Mouse (Mus musculus): ENCODE data around the gene Tm6sf1.
A peak's percentile ranks its signal among the peaks of the same experiment; 100 is the strongest.

Tm6sf1 gene

GRCm38 (mm10) chr7:81851706-81852105 is 7.1 kb upstream of the Tm6sf1 start:
- no peak for DNase-seq

DNA sequence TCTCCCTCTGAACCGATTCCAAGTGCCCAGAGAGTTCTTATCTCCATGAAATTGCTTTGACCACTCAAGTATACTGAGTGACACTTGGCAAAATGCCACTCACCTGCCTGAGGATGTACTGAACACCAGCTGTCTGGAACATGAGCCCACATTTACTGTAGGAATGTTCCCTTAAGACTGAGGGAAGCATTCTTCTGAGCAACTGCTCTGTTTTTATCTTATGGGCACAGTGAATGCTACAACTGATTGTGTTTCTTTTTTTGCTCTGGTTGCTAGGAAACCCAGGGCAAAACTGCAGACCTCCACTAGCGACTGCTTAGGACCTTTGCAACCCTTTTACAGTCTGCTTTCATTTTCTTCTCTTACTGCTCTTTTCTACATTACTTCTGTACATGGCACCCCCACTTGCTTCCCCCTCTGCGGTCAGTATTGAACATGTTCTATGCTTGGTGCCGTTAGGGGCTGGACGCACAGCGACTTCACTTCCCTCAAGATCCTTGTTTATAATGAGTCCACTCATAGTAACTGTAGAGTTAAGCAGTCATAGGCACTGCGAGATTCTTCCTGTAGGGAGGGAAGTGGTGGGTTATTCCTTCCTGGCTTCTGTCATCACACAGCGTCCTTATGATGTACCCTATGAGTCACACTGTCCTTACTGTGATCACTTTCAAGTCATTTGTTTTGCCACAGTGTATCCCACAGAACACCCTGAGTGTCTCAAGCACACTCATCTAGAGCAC is 4.1 kb upstream of the Tm6sf1 start:
- no peak for DNase-seq

GRCm38 (mm10) chr7:81855694-81856093 is 3.1 kb upstream of the Tm6sf1 start, which contains the start of gene Gm10160:
TSS of gene Gm10160 (minus strand) at chr7:81855794.
- DNase-seq, result no peak

- DNase-seq, result no peak
Observed at GRCm38 (mm10) chr7:81856221-81856620, 2.6 kb upstream of the Tm6sf1 start.

DNA sequence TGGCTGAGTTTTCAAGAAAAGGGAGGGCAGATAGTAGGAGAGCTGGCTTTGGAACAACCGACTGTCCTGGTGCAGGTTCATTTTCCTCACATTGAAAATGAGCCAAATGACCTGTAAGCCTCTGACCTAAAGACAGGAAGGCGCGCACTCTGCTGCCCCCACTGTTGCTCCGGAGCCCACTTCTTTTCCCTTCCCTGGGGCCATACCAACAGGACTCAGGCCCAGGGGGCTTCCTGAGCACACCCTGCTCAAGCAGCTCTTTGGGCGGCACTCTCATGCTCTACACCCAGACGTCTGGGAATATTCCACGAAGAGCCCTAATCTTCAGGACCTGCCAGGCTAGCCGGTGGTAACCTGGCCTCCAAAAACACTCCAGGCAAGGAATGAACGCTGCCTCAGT is 565 bp upstream of the Tm6sf1 start:
- DNase-seq, result no peak

- DNase-seq, result peak; percentile 60
Observed at GRCm38 (mm10) chr7:81860071-81860470, 1.3 kb downstream of the Tm6sf1 start.

GRCm38 (mm10) chr7:81860996-81861395 is 2.2 kb downstream of the Tm6sf1 start:
- peak; percentile 72 for DNase-seq

GRCm38 (mm10) chr7:81861461-81861860 is 2.7 kb downstream of the Tm6sf1 start:
- DNase-seq, result peak; percentile 37

DNA sequence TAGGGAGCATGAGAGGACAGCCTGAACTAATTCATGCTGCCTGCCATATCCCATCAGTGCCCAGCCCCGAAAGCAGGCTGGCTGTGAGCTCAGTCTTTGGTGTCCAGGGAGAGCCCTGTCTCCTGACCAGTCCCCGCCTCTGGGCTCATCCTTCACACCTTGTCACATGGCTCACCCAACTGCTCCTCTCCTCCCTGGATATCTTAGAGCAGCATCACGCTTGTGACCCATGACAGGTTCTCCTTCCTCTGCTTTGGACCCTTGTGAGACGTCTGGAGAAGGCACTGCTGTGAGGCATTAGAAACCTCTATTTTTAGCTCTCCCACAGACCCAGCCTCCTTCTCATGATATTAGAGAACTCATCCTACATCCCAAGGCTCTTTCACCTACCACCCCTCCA is 3.1 kb downstream of the Tm6sf1 start:
- DNase-seq, result peak; percentile 30

DNA sequence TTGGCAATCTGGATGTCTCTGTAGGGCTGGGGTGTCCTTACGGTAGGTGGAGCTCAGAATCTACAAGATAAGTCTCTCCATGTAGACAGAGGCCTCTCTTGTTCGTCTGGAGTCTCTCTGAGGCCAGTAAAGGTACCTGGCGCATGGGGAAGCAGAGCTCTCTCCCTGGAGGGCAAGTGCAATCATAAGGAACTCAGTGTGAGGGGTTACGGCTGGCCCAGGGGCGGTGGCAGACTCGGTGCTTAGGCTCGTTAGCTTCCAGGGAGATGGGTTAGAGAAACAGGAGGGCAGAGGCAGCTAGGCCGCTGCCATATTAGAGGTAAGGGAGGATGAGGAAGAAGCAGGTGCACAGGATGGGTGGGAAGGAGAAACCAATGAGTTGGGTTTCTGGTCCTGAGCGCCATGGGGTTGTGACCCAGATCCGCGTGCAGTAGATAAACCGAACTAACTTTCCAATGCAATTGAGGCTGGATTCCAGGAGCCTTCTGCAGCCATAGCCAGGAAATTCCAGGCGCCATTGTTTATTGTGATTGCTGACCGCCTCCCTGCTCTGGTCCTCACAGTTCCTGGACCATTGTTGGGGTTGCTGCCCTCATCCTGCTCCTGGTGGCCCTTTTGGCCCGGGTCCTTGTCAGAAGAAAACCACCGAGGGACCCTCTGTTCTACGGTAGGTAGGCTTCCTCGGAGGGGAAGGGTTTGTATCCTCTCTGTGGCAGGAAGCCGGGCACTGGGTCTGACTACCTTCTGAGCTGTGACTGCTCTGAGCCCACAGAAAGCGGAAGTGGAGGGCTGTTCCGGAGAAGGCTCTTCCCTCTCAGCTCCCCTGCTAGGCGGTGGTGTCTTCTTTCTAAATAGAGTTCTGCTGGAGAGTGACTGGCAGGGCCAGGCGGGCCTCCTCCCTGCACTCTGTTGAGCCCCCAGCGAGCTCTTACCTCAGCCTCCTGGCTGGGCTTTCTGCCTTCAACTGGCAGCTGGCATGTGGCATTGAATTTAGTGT is 4.1 kb downstream of the Tm6sf1 start:
- DNase-seq, result peak; percentile 85

DNA sequence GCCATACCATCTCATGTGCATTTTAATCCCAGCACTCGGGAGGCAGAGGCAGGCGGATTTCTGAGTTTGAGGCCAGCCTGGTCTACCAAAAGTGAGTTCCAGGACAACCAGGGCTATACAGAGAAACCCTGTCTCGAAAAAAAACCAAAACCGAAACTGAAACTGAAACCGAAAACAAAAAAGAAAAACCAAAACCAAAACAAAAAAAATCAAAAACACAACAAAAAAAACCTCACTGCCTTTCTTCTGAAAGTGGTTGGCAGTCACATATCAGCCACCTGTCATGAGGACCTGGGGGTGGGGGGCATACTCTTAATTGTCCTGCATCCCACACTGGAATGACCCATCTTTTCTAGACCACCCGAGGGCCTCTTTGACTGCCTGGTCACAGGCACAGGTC is 5.8 kb downstream of the Tm6sf1 start:
- DNase-seq, result no peak

- no peak for DNase-seq
Observed at GRCm38 (mm10) chr7:81865937-81866336, 7.1 kb downstream of the Tm6sf1 start.

DNA sequence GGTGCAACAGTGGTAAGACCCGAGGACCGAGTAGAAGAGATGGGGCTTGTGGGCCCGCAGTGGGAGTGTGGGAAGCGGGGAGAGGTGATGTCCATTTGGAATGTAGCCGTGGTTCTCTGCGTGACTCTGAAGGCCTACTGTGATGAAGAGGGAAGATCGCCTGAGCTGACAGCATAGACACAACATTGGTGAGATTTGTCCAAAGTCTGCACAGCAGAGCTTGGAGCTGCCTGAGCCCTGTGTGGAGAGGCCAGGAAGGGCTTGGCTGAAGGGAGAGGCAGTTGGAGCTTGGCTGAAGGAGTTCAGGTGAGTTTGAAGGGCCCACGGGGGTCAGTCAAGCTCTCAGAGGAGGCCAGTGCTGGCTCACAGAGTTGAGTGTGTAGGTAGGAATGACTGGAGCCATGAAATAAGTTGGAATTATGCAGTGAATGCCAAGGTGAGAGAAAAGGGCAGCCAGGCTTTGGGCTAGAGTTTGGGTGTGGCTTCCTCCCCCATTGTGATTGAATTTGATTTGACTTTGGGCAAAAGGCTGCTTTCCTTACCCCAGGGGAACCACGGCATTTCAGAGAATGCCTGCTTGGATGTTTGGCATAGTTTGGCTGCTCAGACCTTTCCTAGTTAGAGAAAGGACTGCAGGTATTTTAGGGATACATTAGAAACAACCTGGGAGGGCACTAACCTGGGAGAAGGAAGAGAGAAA is 8.6 kb downstream of the Tm6sf1 start:
- no peak for DNase-seq

- DNase-seq, result peak; percentile 79
Observed at GRCm38 (mm10) chr7:81868158-81868557, 9.4 kb downstream of the Tm6sf1 start.

DNA sequence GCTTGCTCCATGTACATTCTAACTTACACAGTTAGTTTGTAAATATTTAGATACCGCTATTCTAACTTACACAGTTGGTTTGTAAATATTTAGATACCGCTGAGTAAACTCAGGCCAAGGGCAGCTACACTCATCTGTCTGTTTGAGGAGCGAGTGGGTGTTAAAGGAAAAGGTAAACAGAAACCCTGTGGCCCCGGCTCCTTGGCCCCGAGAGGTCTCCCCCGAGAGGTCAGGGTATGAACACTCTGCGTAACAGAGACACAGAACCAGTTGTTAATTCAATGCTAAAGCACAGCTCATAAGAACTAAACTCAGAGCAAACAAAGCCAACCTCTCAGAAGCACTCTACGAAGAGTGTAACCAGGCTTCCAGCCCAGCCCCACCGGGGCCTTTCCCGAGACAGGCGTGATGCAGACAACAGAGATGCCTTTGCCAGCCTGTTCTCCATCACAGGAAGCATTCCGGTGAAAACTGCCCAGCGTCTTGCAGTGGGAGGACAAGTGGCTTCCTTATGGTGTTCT is 13.8 kb downstream of the Tm6sf1 start:
- no peak for DNase-seq

DNA sequence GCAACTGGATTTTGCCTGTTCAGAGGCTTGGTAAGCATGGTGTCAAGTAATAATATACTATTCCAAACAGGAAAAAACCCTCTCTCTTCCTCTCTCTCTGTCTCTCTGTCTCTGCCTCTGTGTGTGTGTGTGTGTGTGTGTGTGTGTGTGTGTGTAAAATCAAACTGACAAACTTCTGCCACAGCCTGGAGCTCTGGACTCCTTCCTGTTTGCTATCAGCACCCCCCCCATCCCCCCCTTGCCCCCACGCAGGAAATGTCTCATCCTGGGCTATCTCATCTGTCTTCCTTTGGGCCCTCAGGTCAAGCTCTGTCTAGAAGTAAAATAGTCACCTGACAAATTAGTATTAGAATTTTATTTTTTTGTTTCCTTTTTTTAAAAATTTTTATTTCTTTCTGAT is 15.0 kb downstream of the Tm6sf1 start:
- DNase-seq, result no peak

DNA sequence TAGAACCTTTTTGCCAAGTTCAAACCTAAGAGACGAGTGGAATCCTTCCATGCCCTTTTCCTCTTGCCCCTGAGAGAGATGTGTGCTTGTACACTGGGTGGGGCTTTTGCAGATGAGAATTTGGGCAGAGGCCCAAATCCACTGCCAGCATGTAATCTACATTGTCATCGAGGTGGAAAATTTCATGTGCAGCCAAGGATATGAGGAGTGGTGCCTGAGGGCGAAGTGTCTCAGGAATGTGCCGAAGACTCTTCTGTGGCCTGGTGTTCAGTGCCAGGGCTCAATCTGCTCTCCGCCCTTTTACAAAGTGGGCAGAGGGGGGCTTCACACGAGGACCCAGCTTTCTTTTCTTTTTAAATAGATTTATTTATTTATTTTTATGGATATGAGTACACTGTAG is 15.8 kb downstream of the Tm6sf1 start:
- no peak for DNase-seq

GRCm38 (mm10) chr7:81875372-81875771 is 16.6 kb downstream of the Tm6sf1 start:
- no peak for DNase-seq

GRCm38 (mm10) chr7:81880286-81880685 is 21.5 kb downstream of the Tm6sf1 start:
- DNase-seq, result no peak

DNA sequence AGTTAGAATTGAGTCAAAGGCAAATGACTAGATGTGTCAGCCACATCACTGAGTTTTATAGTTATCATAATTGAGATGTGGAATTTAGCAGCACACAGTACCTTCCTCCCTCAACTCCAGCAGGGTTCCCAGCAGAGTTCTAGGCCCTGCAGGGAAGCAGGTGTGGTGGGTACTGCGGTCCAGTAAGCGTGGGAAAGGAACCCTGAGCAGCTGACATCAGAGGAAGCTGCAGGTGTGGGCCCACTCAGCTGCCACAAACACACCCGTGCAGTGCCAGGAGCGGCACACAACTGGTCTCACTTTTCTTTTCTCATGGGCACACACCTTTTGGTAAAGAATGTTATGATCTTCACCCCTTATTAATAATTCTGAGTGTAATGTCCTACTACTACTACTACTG is 22.0 kb downstream of the Tm6sf1 start:
- DNase-seq, result peak; percentile 76

DNA sequence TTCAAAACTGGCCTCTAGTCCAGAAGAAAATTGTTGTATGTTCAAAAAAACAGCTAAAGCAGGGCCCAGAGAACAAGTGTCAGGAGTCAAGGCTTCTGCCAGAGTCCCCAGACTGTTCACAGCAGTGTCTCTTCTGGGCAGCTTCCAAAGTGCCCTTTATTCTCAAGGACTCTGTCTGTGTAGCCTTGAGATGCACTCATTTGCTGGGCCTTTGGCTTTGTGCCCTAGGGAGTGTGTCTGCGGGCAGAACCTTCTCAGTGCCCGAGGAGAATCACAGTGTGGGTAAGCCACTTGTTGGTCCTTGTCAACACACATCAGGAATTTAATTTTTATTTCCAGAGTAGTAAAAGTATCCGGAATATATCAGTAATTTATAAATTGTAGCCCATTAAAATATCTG is 22.8 kb downstream of the Tm6sf1 start:
- DNase-seq, result no peak

- no peak for DNase-seq
Observed at GRCm38 (mm10) chr7:81885128-81885527, 26.3 kb downstream of the Tm6sf1 start.

DNA sequence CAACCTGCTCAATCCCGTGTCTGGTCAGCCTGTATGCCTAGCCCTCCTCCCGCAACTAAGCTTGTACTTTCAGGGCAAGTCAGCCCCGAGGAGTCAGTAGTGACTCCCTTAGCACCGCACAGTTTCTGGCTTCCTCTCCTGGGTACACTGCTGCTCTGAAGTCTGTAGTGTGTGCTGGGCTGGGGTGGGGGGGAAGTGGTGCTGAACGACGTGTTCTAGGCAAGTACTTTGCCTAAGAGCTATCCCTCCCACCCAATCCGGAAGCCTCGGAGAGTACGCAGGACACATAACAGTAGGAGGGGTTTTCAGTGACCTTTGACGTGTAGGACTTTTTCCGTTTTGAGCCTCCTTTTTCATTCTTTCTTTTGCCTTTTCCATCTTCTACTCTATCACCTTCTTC is 40.6 kb downstream of the Tm6sf1 start:
- DNase-seq, result no peak
